Mouse (Mus musculus) C2C12 (cell line): ENCODE results near the gene Capn15.

Experiments
- CTCF ChIP-seq: IDR thresholded peaks from one replicate; pipeline ENCODE4 v1.5.1; 2011; ENCODE audit not compliant: control insufficient read depth, insufficient read depth, insufficient read length
- FOSL1 ChIP-seq: IDR thresholded peaks from one replicate; pipeline ENCODE4 v1.8.0; 2011; ENCODE audit warnings: mild to moderate bottlenecking, low read length; ENCODE audit not compliant: poor library complexity, insufficient read depth, severe bottlenecking
- MYOD1 ChIP-seq: IDR thresholded peaks from one replicate; pipeline ENCODE4 v1.6.1; 2011; ENCODE audit warnings: low read depth; ENCODE audit not compliant: control insufficient read depth, insufficient read length
- USF1 ChIP-seq: IDR thresholded peaks from one replicate; pipeline ENCODE4 v1.6.1; 2011; ENCODE audit warnings: low read depth, mild to moderate bottlenecking, control low read depth, moderate library complexity

DNA sequence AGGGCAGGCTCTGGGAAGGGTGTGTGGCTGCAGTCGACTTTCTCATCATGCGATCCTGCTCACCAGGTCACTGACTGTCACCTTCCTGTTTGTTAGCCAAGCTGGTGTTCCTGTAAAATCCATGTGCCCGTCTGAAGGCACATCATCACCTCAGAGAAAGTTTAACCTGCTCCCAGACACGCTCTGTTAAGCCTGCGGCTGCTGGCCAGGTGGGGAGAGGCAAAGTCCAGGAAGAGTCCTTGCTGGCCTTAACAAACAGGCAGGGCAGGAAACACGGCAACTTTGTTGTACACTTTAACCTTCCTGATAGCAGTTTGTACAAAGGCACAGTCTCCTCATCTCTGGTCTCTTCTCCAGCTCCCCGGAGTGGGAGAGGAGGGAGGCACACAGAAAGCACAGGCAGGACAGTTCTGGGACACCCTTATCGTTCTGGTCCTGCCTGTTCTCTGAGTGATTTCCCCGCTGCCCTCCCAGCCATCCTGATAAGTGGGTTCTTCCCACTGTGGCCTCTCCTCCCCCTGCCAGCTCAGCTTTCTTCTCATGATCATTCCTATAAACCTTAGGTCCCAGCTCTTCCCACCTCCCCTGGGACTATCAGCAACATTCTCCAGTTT, 36.2 kb upstream of the Capn15 start:
- TF ChIP-seq CTCF, result no peak
- TF ChIP-seq MYOD1, result no peak
- TF ChIP-seq USF1, result no peak
- no peak for TF ChIP-seq FOSL1
